Mouse (Mus musculus): ENCODE measurements around the gene Actrt3.

Gene Actrt3

GRCm38 (mm10) chr3:30599711-30600545 is at the start of gene Actrt3:
Gene Actrt3, minus strand, starts transcription at chr3:30599939.
- peaks cover 54% of the 10 kb centered on the region for H3K4me1 ChIP-seq (replicated peaks; ENCODE audit: low read depth, low read length)
- peaks cover 12% of the 10 kb centered on the region for H3K36me3 ChIP-seq (ENCODE audit: insufficient read depth, low read length)
- peaks cover 42% of the 10 kb centered on the region for H3K27me3 ChIP-seq (ENCODE audit: insufficient read depth, low read length)
- TF ChIP-seq POU5F1 (IDR thresholded peaks at IDR 0.05; ENCODE audit: borderline replicate concordance, low read length), result no peak
- TF ChIP-seq CTCF (conservative IDR thresholded peaks at IDR 0.05; ENCODE audit: low read length), result no peak
- TF ChIP-seq NANOG (IDR thresholded peaks at IDR 0.05; ENCODE audit: borderline replicate concordance, low read length), result no peak
- H3K4me3 ChIP-seq (replicated peaks; ENCODE audit: low read length), result peak within 1 kb of the TSS; percentile 99
- no peaks in the 10 kb centered on the region for H3K9me3 ChIP-seq (ENCODE audit: low read length)

DNA sequence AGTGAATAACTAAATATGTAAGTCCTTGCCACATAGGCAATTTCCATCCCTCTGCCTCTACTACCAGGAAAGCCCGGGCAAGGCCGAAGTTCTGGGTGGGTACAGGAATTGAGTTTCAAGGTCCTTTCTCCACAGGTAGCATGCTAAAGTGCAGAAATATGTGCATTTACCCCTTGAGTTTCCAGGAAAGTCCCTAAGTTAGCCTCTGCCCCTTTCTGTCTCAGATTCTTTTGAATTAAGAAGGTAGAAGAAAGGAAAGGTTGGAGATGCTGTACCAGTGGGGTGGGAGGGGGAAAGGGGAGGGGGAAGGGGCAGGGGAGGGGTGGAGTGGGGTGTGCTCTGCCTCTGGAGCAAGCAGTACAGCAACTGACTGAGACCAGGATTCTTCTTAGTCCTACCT is 48.7 kb upstream of the Actrt3 start:
- no peaks in the 10 kb centered on the region for H3K27me3 ChIP-seq (ENCODE audit: insufficient read depth, low read length)
- H3K4me3 ChIP-seq (replicated peaks; ENCODE audit: low read length), result peak overlapping the region; percentile 86
- peaks cover 20% of the 10 kb centered on the region for H3K36me3 ChIP-seq (ENCODE audit: insufficient read depth, low read length)
- peaks cover 81% of the 10 kb centered on the region for H3K4me1 ChIP-seq (replicated peaks; ENCODE audit: low read depth, low read length)
- TF ChIP-seq NANOG (IDR thresholded peaks at IDR 0.05; ENCODE audit: borderline replicate concordance, low read length), result no peak
- no peak for TF ChIP-seq POU5F1 (IDR thresholded peaks at IDR 0.05; ENCODE audit: borderline replicate concordance, low read length)
- no peak for TF ChIP-seq CTCF (conservative IDR thresholded peaks at IDR 0.05; ENCODE audit: low read length)
- no peaks in the 10 kb centered on the region for H3K9me3 ChIP-seq (ENCODE audit: low read length)

DNA sequence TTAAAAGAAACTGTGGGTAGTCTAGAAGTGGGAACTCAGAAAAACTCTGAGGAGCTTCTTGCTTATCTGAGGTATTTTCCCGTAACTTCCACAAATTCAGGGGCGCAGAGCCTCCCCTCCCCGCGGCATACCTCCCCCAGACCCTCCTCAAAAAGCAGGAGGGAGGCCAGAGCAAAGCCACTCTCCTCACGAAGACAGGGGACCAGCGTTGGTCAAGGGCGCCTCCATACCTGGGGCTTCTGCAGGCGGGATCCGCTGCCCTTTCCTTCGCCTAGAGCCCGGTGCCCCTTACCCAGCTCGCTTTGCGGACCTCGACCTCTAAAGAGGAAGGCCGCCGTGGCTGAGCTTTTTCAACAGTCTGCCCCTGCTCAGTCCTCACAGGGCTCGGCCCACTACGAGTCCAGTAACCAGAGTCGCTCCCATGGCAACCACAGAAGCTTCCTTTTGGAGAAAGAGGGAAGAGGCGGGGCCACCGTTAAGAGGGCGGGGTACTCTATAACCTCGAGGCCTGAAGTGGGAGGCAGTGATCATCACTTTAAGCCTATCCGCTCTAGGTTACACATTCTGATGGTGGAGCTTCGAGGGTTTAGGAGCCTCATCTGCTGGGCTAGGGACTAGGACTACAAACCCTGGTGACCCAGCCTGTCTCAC is 47.8 kb upstream of the Actrt3 start, which contains the start of gene Lrrc34:
Lrrc34 (minus strand) TSS at position 430 of the 651 bp plus-strand sequence.
- Histone ChIP-seq H3K4me1 (replicated peaks; ENCODE audit: low read depth, low read length) (peaks cover 73% of the 10 kb centered on the region), H3K9me3 (ENCODE audit: low read length) (no peaks in the 10 kb centered on the region), H3K4me3 (replicated peaks; ENCODE audit: low read length) (peak within 1 kb of the TSS; percentile 86), H3K36me3 (ENCODE audit: insufficient read depth, low read length) (peaks cover 29% of the 10 kb centered on the region), H3K27me3 (ENCODE audit: insufficient read depth, low read length) (no peaks in the 10 kb centered on the region)
- TF ChIP-seq POU5F1 (IDR thresholded peaks at IDR 0.05; ENCODE audit: borderline replicate concordance, low read length), result no peak
- no peak for TF ChIP-seq CTCF (conservative IDR thresholded peaks at IDR 0.05; ENCODE audit: low read length)
- no peak for TF ChIP-seq NANOG (IDR thresholded peaks at IDR 0.05; ENCODE audit: borderline replicate concordance, low read length)

- Histone ChIP-seq H3K4me1 (replicated peaks; ENCODE audit: low read depth, low read length) (peaks cover 65% of the 10 kb centered on the region), H3K36me3 (ENCODE audit: insufficient read depth, low read length) (peaks cover 37% of the 10 kb centered on the region), H3K27me3 (ENCODE audit: insufficient read depth, low read length) (no peaks in the 10 kb centered on the region), H3K9me3 (ENCODE audit: low read length) (no peaks in the 10 kb centered on the region), H3K4me3 (replicated peaks; ENCODE audit: low read length) (peak overlapping the region; percentile 86)
- TF ChIP-seq CTCF (conservative IDR thresholded peaks at IDR 0.05; ENCODE audit: low read length) (no peak), NANOG (IDR thresholded peaks at IDR 0.05; ENCODE audit: borderline replicate concordance, low read length) (peak; percentile 91)
Observed at GRCm38 (mm10) chr3:30646761-30647160, 47.0 kb upstream of the Actrt3 start.

DNA sequence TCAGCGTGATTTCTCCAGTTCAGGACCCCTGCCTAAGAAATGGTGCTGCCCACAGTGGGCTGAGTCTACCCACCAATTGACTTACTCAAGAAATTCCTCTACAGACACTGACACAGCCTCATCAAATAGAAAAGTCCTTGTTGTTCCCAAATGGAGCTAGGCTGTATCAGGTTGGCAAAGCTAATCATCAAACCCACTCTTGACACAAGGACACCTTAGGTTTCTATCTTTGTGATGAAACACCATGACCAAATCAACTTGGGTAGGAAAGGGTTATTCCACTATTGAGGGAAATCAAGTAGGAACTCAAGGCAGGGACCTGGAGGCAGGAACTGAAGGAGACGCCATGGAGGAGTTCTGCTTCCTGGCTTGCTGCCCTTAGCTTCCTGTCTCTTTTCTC is 44.5 kb upstream of the Actrt3 start, which contains the start of gene Lrriq4:
Lrriq4 (plus strand) TSS at position 301 of the 400 bp plus-strand sequence.
- H3K36me3 ChIP-seq (ENCODE audit: insufficient read depth, low read length), result peaks cover 62% of the 10 kb centered on the region
- H3K4me1 ChIP-seq (replicated peaks; ENCODE audit: low read depth, low read length), result peaks cover 44% of the 10 kb centered on the region
- TF ChIP-seq CTCF (conservative IDR thresholded peaks at IDR 0.05; ENCODE audit: low read length), result no peak
- no peak for TF ChIP-seq NANOG (IDR thresholded peaks at IDR 0.05; ENCODE audit: borderline replicate concordance, low read length)
- TF ChIP-seq POU5F1 (IDR thresholded peaks at IDR 0.05; ENCODE audit: borderline replicate concordance, low read length), result no peak
- H3K9me3 ChIP-seq (ENCODE audit: low read length), result no peaks in the 10 kb centered on the region
- H3K4me3 ChIP-seq (replicated peaks; ENCODE audit: low read length), result peak within 1 kb of the TSS; percentile 86
- no peaks in the 10 kb centered on the region for H3K27me3 ChIP-seq (ENCODE audit: insufficient read depth, low read length)

DNA sequence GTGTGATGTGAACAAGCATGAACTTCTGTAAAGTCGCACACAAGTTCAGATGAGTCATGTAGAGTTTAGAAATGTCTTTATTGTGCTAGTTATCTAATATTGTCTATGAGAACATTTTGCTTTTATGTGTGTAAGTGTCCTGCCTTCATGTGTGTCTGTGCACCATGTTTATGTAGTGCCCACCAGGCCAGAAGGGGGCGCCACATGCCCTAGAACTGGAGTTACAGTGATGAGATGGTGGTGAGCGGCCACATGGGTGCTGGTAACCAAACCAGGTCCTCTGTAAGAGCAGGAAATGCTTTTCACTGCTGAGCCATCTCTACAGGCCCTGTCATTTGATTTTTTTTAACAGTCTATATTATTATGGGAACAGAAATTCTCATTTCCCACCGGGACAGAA is 35.9 kb upstream of the Actrt3 start:
- H3K27me3 ChIP-seq (ENCODE audit: insufficient read depth, low read length), result no peaks in the 10 kb centered on the region
- no peak overlapping the region for H3K4me3 ChIP-seq (replicated peaks; ENCODE audit: low read length)
- peaks cover 85% of the 10 kb centered on the region for H3K36me3 ChIP-seq (ENCODE audit: insufficient read depth, low read length)
- H3K9me3 ChIP-seq (ENCODE audit: low read length), result peaks cover 5% of the 10 kb centered on the region; the same call in 1 of the 2 replicates
- TF ChIP-seq CTCF (conservative IDR thresholded peaks at IDR 0.05; ENCODE audit: low read length) (peak; percentile 40; the same call in 1 of the 2 replicates), POU5F1 (IDR thresholded peaks at IDR 0.05; ENCODE audit: borderline replicate concordance, low read length) (no peak), NANOG (IDR thresholded peaks at IDR 0.05; ENCODE audit: borderline replicate concordance, low read length) (no peak)
- H3K4me1 ChIP-seq (replicated peaks; ENCODE audit: low read depth, low read length), result peaks cover 4% of the 10 kb centered on the region; the same call in 1 of the 2 replicates

DNA sequence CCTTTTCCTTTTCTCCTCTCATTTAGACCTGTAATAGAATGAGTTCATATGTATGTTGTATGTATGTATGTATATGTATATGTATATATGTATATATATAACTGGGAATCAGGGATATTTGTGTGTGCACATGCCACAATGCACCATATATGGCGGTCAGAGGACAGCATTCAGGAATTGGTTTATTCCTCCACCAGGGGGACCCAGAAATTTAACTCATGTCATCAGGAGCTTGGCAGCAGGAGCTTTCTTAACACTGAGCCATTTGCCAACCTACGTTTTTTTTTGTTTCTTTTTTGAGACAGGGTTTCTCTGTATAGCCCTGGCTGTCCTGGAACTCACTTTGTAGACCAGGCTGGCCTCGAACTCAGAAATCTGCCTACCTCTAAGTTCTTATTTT is 33.9 kb upstream of the Actrt3 start:
- Histone ChIP-seq H3K4me3 (replicated peaks; ENCODE audit: low read length) (no peak overlapping the region), H3K27me3 (ENCODE audit: insufficient read depth, low read length) (no peaks in the 10 kb centered on the region), H3K9me3 (ENCODE audit: low read length) (peaks cover 5% of the 10 kb centered on the region; the same call in 1 of the 2 replicates), H3K4me1 (replicated peaks; ENCODE audit: low read depth, low read length) (no peaks in the 10 kb centered on the region), H3K36me3 (ENCODE audit: insufficient read depth, low read length) (peaks cover 86% of the 10 kb centered on the region)
- TF ChIP-seq POU5F1 (IDR thresholded peaks at IDR 0.05; ENCODE audit: borderline replicate concordance, low read length) (no peak), NANOG (IDR thresholded peaks at IDR 0.05; ENCODE audit: borderline replicate concordance, low read length) (no peak), CTCF (conservative IDR thresholded peaks at IDR 0.05; ENCODE audit: low read length) (peak; percentile 35)

DNA sequence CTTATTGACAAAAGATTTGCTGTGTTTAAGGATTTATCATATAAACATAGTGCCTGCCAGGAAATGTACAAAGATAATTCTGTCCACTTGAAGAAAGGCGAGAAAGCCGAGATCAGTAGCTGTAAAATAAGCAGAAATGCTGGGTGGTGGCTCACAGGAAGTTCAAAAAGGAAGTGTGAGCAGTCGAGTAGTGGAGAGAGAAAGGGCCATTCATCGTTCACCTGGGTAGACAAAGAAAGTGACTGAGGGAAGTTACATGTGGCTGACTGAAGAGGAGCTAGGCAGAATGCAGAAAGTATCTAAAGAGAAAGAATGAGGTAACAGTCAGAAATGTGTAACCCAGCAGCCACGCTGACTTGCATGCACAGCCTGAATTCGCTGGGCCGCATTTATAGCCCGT is 20.4 kb upstream of the Actrt3 start:
- no peaks in the 10 kb centered on the region for H3K27me3 ChIP-seq (ENCODE audit: insufficient read depth, low read length)
- peaks cover 57% of the 10 kb centered on the region for H3K4me1 ChIP-seq (replicated peaks; ENCODE audit: low read depth, low read length)
- peaks cover 74% of the 10 kb centered on the region for H3K36me3 ChIP-seq (ENCODE audit: insufficient read depth, low read length)
- TF ChIP-seq NANOG (IDR thresholded peaks at IDR 0.05; ENCODE audit: borderline replicate concordance, low read length) (no peak), CTCF (conservative IDR thresholded peaks at IDR 0.05; ENCODE audit: low read length) (no peak), POU5F1 (IDR thresholded peaks at IDR 0.05; ENCODE audit: borderline replicate concordance, low read length) (no peak)
- H3K4me3 ChIP-seq (replicated peaks; ENCODE audit: low read length), result peak overlapping the region; percentile 5; the same call in 1 of the 2 replicates
- H3K9me3 ChIP-seq (ENCODE audit: low read length), result no peaks in the 10 kb centered on the region

Data from E14TG2a.4 (cell line).